Mouse (Mus musculus) liver, postnatal 0 days (tissue): Measurements from ENCODE around the gene Il10.

ENCODE experiments used
- CTCF ChIP-seq: sonication (generic); IDR thresholded peaks from 2 replicates; pipeline ENCODE4 v1.5.1; 2016; ENCODE audit warnings: antibody characterized with exemption, low read depth
- EP300 ChIP-seq: IDR thresholded peaks from 2 replicates; pipeline ENCODE4 v1.6.1; 2016; ENCODE audit warnings: antibody characterized with exemption, low read depth, mild to moderate bottlenecking

DNA sequence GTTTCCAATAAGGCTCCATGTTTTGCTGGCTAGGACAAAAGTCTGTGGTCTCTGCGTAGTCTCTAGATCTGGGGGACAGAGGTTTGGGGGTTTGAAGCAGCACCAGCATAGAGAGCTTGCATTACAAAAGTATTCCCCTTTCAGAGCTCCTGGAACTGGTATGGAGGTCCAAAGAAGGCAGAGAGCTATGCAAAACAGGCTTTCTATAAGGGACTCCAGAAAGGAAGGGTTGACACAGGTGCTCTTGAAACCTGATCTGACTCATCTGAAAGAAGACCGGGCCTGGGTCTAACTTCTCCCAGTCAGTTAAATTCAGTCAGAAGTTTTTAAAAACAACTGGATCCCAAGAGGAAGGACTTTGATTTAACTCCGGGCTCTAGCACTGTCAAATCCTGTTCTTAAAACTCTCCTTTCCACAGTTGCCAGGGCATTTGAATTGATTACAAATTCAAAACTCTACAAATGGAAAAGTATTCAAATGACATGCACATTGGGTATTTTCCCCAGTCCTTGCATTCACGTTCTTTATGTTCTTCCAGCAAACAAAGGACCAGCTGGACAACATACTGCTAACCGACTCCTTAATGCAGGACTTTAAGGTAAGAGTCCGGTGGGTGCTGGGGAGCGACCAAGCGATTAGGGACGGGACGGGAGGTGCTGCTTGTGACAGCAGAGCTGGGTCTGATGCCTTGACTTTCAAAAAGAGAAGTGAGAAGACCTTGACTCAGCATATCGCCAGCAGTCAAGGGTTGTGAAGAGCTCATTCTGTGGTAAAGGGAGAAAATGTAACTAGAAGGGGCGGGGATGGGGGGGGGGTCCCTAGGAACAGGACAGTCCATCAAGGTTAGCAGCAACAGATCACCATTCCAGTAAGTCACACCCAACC lies 1.0 kb downstream of the Il10 start:
- no peak for TF ChIP-seq CTCF
- TF ChIP-seq EP300 = no peak
